Mouse (Mus musculus): ENCODE data around the gene Lrrc56.

- no peak for TF ChIP-seq POLR2A (IDR thresholded peaks at IDR 0.05; ENCODE audit: borderline replicate concordance, extremely low read depth, low read depth, low read length)
- no peak for TF ChIP-seq CTCF (IDR thresholded peaks at IDR 0.05; ENCODE audit: insufficient read depth, low read length)
Measured at GRCm38 (mm10) chr7:141213605-141214235, 19.8 kb downstream of the Lrrc56 start, which contains the start of gene Lmntd2.

All from lung, adult 2 months (tissue).